ENCODE assay signal across 16 mouse cellular contexts in the genomic region with DNA sequence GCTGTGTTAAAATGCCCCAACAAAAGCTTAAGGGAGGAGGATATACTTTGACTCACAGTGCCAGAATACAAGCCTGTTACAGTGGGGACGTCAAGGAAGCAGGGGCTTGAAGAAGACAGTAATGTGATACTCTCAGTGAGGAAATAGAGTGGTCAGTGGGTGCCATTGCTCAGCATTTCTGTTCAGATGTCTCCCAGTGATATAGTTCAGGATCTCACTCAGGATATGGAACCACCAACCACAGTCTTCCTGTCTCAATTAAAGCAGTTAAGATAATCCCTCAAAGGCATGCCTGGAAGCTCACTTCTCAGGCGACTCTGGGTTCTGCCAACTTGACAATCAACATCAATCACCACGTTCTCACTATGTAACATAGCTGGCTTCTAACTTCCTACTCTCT.
"Had no signal": no experiment of that assay in that cellular context is flagged by ENCODE, and none has a peak within 500 bp of the region (broad histone marks: within the 10 kb centered on the region; RNA-seq: fewer than 3 reads in every experiment).

No protein-coding gene starts in this region.

- H3K9ac ChIP-seq: liver, embryonic 12.5 days; liver, embryonic 14.5 days; lung, embryonic 14.5 days; midbrain, embryonic 12.5 days; midbrain, embryonic 15.5 days; neural tube, embryonic 12.5 days; stomach, embryonic 15.5 days had no signal

- ATAC-seq: liver, embryonic 12.5 days; midbrain, embryonic 15.5 days had no signal

- H3K36me3 ChIP-seq: liver, embryonic 12.5 days; midbrain, embryonic 10.5 days; midbrain, embryonic 12.5 days; midbrain, embryonic 15.5 days; neural tube, embryonic 12.5 days; stomach, embryonic 15.5 days had no signal

- H3K4me3 ChIP-seq: liver, embryonic 12.5 days; midbrain, embryonic 10.5 days; midbrain, embryonic 12.5 days; midbrain, embryonic 15.5 days; neural tube, embryonic 12.5 days; stomach, embryonic 15.5 days had no signal

- H3K4me2 ChIP-seq: liver, embryonic 12.5 days; lung, embryonic 14.5 days; midbrain, embryonic 12.5 days; midbrain, embryonic 15.5 days; neural tube, embryonic 12.5 days; stomach, embryonic 15.5 days had no signal

- DNase-seq: lung, adult 18-20 months; lung, embryonic 14.5 days; lung, postnatal 10 days; right cerebral cortex, postnatal 14 days; thymus, adult 2 months; thymus, postnatal 25 days; thymus, postnatal 4 days had no signal

- H3K27me3 ChIP-seq: liver, embryonic 12.5 days; midbrain, embryonic 12.5 days; midbrain, embryonic 15.5 days; neural tube, embryonic 12.5 days; stomach, embryonic 15.5 days had no signal

- H3K9me3 ChIP-seq: liver, embryonic 12.5 days; midbrain, embryonic 10.5 days; midbrain, embryonic 12.5 days; midbrain, embryonic 15.5 days; neural tube, embryonic 12.5 days; stomach, embryonic 15.5 days had no signal

- H3K27ac ChIP-seq: liver, embryonic 12.5 days; liver, embryonic 14.5 days; macrophage; midbrain, embryonic 10.5 days; midbrain, embryonic 12.5 days; midbrain, embryonic 15.5 days; neural tube, embryonic 12.5 days; stomach, embryonic 15.5 days; stomach, postnatal 0 days had no signal
